Mouse (Mus musculus) hindbrain, postnatal 0 days (tissue): ENCODE measurements around the gene Hoxb7. TPM values are rescaled to one million over a fixed set of nuclear protein-coding genes. Genes with fewer than 3 reads are reported as not detected.

ENCODE experiments used
- ATAC-seq: fragments of 200-750 bp; cut with Nextera tagmentation; 2 replicates; pipeline ENCODE4 v1.8.0; 2017; ENCODE audit warnings: mild to moderate bottlenecking, moderate TSS enrichment, moderate library complexity
- DNase-seq: peaks from one replicate; pipeline ENCODE4 v3.0.0-alpha.2; 2015; ENCODE audit warnings: low spot score
- H3K27ac ChIP-seq: fragments of 300-500 bp; sonication (generic); 2 replicates; pipeline ENCODE4 v1.5.1; 2014; ENCODE audit warnings: mild to moderate bottlenecking
- H3K27me3 ChIP-seq: fragments of 300-500 bp; sonication (generic); 2 replicates; pipeline ENCODE4 v1.6.1; 2014; ENCODE audit warnings: low read length, mixed read lengths; ENCODE audit not compliant: insufficient read depth
- H3K36me3 ChIP-seq: fragments of 300-500 bp; sonication (generic); 2 replicates; pipeline ENCODE4 v1.6.1; 2014; ENCODE audit warnings: low read length, mixed read lengths; ENCODE audit not compliant: insufficient read depth
- H3K4me1 ChIP-seq: fragments of 300-500 bp; sonication (generic); 2 replicates; pipeline ENCODE4 v1.6.1; 2014; ENCODE audit warnings: antibody characterized with exemption, low read length, mixed read lengths; ENCODE audit not compliant: insufficient read depth
- H3K4me2 ChIP-seq: fragments of 300-500 bp; sonication (generic); 2 replicates; pipeline ENCODE4 v1.6.1; 2014; ENCODE audit warnings: low read depth, mild to moderate bottlenecking, low read length, moderate library complexity, mixed read lengths
- H3K4me3 ChIP-seq: fragments of 300-500 bp; sonication (generic); 2 replicates; pipeline ENCODE4 v1.5.1; 2014; ENCODE audit warnings: low read length
- H3K9ac ChIP-seq: fragments of 300-500 bp; sonication (generic); replicated peaks from 2 replicates; pipeline ENCODE4 v1.6.1; 2014; ENCODE audit warnings: mild to moderate bottlenecking, low read length, moderate library complexity, mixed read lengths
- H3K9me3 ChIP-seq: fragments of 300-500 bp; sonication (generic); 2 replicates; pipeline ENCODE4 v1.6.1; 2016; ENCODE audit warnings: low read length, mixed read lengths
- CTCF ChIP-seq: IDR thresholded peaks from 2 replicates; pipeline ENCODE4 v1.5.1; 2016; ENCODE audit warnings: antibody characterized with exemption, control low read depth, low read depth
- WGBS: fragments of 180-500 bp; shearing (Covaris S2); extraction: QIAGEN DNeasy Blood & Tissue Kit; methylation state at CpG from one replicate; pipeline ENCODE4 v1.1.7; 2014; 5-methylcytosine and 5-hydroxymethylcytosine counted together
- polyA plus RNA-seq: library from polyadenylated mRNA; unstranded; fragments of >200 nt; fragmentation: Nextera tagmentation; extraction: Ambion mirVana; gene quantifications from 2 replicates; pipeline ENCODE4 v1.2.1, GENCODE M21; 2015
- total RNA-seq: library from RNA; depleted of rRNA; stranded (reverse); fragments of >200 nt; gene quantifications from 2 replicates; pipeline ENCODE4 v1.2.3, GENCODE M21; 2014

Hoxb7 gene
- total and polyA plus RNA-seq, 2 experiments from 2014 or later, result 10.1 to 11.0 TPM

DNA sequence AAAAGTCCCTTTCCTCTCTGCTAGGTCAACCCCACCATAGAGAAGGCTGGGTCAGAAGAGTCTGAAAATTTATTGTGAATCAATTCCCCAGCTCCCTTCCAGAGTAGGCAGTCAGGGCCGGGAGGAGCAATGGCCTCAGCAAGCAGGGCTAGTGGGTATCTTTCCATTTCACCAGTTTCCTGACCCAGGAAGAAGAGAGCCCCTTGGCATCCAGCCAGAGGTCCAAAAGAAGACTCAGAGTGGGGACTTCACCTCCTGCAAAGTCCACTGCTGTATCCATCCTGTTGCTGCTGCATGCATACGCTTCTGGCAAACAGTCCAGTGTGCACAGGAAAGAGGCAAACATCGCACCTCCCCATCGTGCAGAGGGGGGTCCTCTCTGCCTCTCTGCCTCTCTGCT lies 10.5 kb upstream of the Hoxb7 start:
- H3K36me3 ChIP-seq, result no peaks in the 10 kb centered on the region
- no peaks in the 10 kb centered on the region for H3K9me3 ChIP-seq
- 5% methylated on average over 4 of the region's 4 CpGs for WGBS
- no peak for DNase-seq
- no peak overlapping the region for H3K9ac ChIP-seq
- H3K27ac ChIP-seq, result no peak overlapping the region
- no peak overlapping the region for H3K4me3 ChIP-seq
- no peak overlapping the region for H3K4me2 ChIP-seq
- no peak for TF ChIP-seq CTCF
- H3K4me1 ChIP-seq, result no peaks in the 10 kb centered on the region
- H3K27me3 ChIP-seq, result peaks cover 84% of the 10 kb centered on the region
- ATAC-seq, result no peak

DNA sequence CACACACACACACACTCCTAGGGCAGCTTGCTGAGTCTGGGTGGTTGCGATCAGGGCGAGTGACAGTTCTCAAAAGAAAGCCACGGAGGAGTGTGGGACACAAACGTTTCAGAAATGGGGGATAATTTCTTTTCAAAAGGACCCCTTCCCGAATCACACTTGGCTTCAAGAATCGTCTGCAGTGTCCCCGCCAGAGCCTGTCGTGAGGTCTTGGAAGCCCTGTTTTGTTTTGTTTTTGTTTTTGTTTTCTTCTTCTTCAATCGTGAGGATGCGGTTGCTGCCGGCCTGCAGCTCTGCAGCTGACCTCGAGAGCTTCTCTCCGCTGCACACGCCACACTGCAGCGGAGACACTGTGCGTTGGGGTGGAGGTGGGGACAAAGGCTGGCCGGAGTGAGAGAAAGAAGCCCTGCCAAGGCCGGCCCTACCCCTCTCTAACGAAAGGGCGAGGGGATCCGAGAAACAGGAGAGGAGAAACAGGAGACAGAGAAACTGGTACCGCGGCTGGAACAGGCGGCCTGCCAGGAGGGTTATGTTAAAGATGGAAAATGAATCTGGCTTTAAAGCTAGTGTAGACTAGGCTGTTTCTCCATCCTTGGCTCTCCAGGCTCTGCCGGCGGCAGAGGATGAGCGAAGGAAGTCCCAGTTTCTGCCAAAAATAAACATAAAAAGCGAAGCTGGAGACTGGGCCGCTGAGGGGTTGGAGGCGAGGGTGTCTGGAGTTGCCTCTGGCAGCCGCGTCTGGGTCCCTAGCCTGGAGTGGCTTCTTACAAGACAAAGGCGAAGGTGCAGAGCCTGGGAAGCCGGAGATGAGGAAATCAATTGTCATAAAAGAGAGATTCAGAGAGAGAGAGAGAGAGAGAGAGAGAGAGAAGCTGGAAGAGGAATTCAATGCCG lies 9.0 kb upstream of the Hoxb7 start:
- 3% methylated on average over 35 of the region's 35 CpGs for WGBS
- Histone ChIP-seq H3K36me3 (no peaks in the 10 kb centered on the region), H3K27me3 (peaks cover 81% of the 10 kb centered on the region), H3K27ac (no peak overlapping the region), H3K4me1 (no peaks in the 10 kb centered on the region), H3K9me3 (no peaks in the 10 kb centered on the region), H3K4me3 (no peak overlapping the region), H3K9ac (no peak overlapping the region), H3K4me2 (no peak overlapping the region)
- DNase-seq (peak; percentile 1), ATAC-seq (no peak)
- TF ChIP-seq CTCF, result no peak

DNA sequence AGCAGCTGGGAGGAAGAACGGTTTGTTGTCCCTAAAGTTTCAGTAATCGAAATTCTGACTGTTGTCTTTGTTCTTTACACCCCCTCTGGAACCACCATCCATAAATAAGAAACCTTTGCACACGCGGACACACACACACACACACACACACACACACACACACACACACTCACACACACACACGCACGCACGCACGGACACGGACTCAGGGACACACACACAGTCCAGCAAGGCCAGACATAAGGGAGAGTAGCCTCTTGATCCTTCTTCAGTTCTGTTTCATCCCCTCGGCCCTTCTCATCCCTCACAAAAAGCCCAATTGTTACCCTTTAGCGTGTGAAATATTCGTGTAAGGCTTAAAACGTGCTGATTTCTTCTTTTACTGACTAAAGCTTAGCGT lies 8.1 kb upstream of the Hoxb7 start:
- Histone ChIP-seq H3K36me3 (no peaks in the 10 kb centered on the region), H3K9me3 (no peaks in the 10 kb centered on the region), H3K27ac (no peak overlapping the region), H3K4me1 (no peaks in the 10 kb centered on the region), H3K4me2 (no peak overlapping the region), H3K9ac (no peak overlapping the region), H3K27me3 (peaks cover 81% of the 10 kb centered on the region), H3K4me3 (no peak overlapping the region)
- WGBS, result 21% methylated on average over 14 of the region's 14 CpGs
- no peak for TF ChIP-seq CTCF
- no peak for ATAC-seq
- DNase-seq, result no peak

DNA sequence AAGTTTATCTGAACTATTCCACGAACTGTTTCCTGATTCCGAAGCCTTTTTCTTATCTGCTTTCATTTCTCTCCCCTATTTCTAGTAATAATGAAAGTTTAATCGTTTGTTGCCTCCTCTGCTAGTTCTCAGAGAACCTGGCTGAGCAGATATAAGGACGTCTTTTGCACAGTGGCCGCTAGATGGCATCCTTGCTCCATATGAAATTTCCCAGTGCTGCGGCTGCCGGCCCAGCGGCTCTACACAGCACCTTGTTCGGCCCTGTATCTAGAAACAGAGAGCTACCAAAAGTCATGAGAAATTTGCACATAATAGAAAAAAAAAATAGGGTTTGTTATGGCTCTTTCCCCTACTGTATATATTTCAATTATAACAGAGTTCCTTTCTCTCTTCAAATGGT lies 7.7 kb upstream of the Hoxb7 start:
- no peaks in the 10 kb centered on the region for H3K9me3 ChIP-seq
- peaks cover 81% of the 10 kb centered on the region for H3K27me3 ChIP-seq
- H3K4me1 ChIP-seq, result no peaks in the 10 kb centered on the region
- H3K4me2 ChIP-seq, result no peak overlapping the region
- ATAC-seq, result no peak
- peak; percentile 85 for TF ChIP-seq CTCF
- no peak overlapping the region for H3K4me3 ChIP-seq
- peak; percentile 92 for DNase-seq
- H3K9ac ChIP-seq, result no peak overlapping the region
- no peaks in the 10 kb centered on the region for H3K36me3 ChIP-seq
- under 1% methylated on average over 9 of the region's 9 CpGs for WGBS
- no peak overlapping the region for H3K27ac ChIP-seq

GRCm38 (mm10) chr11:96279421-96280233 lies 6.8 kb upstream of the Hoxb7 start:
- Histone ChIP-seq H3K27me3 (peaks cover 81% of the 10 kb centered on the region), H3K27ac (no peak overlapping the region), H3K4me1 (no peaks in the 10 kb centered on the region), H3K9ac (no peak overlapping the region), H3K9me3 (no peaks in the 10 kb centered on the region), H3K36me3 (no peaks in the 10 kb centered on the region), H3K4me2 (peak overlapping the region; percentile 17; the same call in 1 of the 2 replicates), H3K4me3 (no peak overlapping the region)
- no peak for TF ChIP-seq CTCF
- 3% methylated on average over 31 of the region's 31 CpGs for WGBS
- ATAC-seq (no peak), DNase-seq (no peak)

DNA sequence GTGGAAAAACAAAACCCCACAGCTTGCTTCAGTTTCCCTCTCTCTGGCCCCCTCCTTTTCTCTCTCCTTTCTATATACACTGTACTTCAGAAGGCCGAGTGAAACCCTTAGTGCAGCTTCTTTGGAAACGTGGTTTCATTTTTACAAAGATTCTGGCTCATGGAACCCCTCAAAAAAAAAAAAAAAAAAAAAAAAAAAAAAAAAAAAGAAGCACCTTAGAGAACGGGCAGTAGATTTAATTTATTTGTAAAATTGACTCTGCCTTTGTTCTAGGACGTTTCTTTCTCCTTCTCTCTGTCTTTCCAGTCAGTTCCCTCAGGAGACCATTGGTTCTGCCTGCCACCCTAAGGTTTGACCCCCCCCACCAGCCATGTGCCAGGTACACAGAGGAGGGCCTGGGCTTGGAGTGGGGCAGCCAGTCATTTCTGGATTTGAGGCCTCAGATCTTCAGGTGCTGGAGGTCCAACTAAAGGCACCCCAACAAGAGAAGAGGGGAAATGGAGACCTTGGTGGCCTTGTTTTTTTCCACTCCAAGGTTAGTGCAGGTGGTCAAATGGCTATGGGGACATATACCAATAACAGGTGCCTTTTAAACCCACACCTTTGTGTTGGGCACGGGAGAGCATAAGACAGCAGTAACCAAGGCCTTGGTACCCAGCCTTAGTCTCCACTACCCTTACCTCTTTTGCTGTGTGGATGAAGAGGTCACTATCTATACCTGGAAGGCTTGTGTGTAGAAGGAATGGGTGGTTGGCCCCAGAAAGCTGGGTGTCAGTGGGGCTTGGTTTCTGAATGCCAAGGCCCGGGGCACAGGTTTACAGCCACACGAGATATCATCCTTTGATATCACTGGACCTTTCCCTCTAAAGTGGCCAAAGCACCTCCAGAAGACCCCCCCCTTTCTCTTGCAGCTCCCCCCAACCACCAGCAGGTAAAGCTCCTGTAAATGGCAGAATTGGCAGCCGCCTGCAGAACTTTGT lies 5.7 kb upstream of the Hoxb7 start:
- 8% methylated on average over 8 of the region's 8 CpGs for WGBS
- TF ChIP-seq CTCF, result no peak
- no peak for DNase-seq
- Histone ChIP-seq H3K9ac (no peak overlapping the region), H3K27ac (no peak overlapping the region), H3K9me3 (no peaks in the 10 kb centered on the region), H3K4me3 (no peak overlapping the region), H3K4me1 (no peaks in the 10 kb centered on the region), H3K27me3 (peaks cover 78% of the 10 kb centered on the region), H3K36me3 (no peaks in the 10 kb centered on the region), H3K4me2 (no peak overlapping the region)
- ATAC-seq, result no peak
